Mouse (Mus musculus): ENCODE measurements around the gene Ror2.
A peak's percentile ranks its signal among the peaks of the same experiment; 100 is the strongest.

The Ror2 gene

GRCm38 (mm10) chr13:53119586-53120426, 166.1 kb downstream of the Ror2 start:
- DNase-seq = peak; percentile 73 to 74

GRCm38 (mm10) chr13:53118398-53118797, 167.5 kb downstream of the Ror2 start:
- DNase-seq = no peak

GRCm38 (mm10) chr13:53117921-53118320, 168.0 kb downstream of the Ror2 start:
- DNase-seq = no peak

- DNase-seq = no peak
Observed at GRCm38 (mm10) chr13:53110249-53110578, 175.7 kb downstream of the Ror2 start.

GRCm38 (mm10) chr13:53109560-53110248, 176.2 kb downstream of the Ror2 start:
- peak; percentile 85 to 88 for DNase-seq

- DNase-seq = peak in 1 of 2 experiments; percentile 25
Observed at GRCm38 (mm10) chr13:53106676-53107075, 179.2 kb downstream of the Ror2 start.

- peak in 1 of 2 experiments; percentile 18 for DNase-seq
Observed at GRCm38 (mm10) chr13:53099771-53100682, 185.9 kb downstream of the Ror2 start.

GRCm38 (mm10) chr13:53096615-53097014, 189.3 kb downstream of the Ror2 start:
- DNase-seq = peak; percentile 59 to 63

GRCm38 (mm10) chr13:53095222-53095621, 190.7 kb downstream of the Ror2 start:
- DNase-seq = no peak

- DNase-seq = no peak
Observed at GRCm38 (mm10) chr13:53094658-53095057, 191.3 kb downstream of the Ror2 start.

GRCm38 (mm10) chr13:53093407-53093806, 192.5 kb downstream of the Ror2 start:
- no peak for DNase-seq

- no peak for DNase-seq
Observed at GRCm38 (mm10) chr13:53086552-53087282, 199.2 kb downstream of the Ror2 start.

- no peak for DNase-seq
Observed at GRCm38 (mm10) chr13:53081846-53082245, 204.1 kb downstream of the Ror2 start.

- DNase-seq = no peak
Observed at GRCm38 (mm10) chr13:53077732-53078345, 208.1 kb downstream of the Ror2 start.

- no peak for DNase-seq
Observed at GRCm38 (mm10) chr13:53075006-53075405, 210.9 kb downstream of the Ror2 start.

- no peak for DNase-seq
Observed at GRCm38 (mm10) chr13:53069076-53069690, 216.7 kb downstream of the Ror2 start.

- no peak for DNase-seq
Observed at GRCm38 (mm10) chr13:53068461-53068860, 217.5 kb downstream of the Ror2 start.

- no peak for DNase-seq
Observed at GRCm38 (mm10) chr13:53067949-53068348, 218.0 kb downstream of the Ror2 start.

- no peak for DNase-seq
Observed at GRCm38 (mm10) chr13:53065122-53065521, 220.8 kb downstream of the Ror2 start.

GRCm38 (mm10) chr13:53064681-53065080, 221.2 kb downstream of the Ror2 start:
- DNase-seq = no peak
